Mouse (Mus musculus) heart, adult 11 months (tissue): Measurements from ENCODE around the gene Abhd15.
"Not testable (repeated sequence)": the region's sequence is repeated elsewhere in the genome, so short reads cannot be mapped to it uniquely, and the experiment has no call there.

ENCODE experiments used
- DNase-seq: peaks from one replicate; pipeline ENCODE4 v3.0.0; 2022

Gene Abhd15

DNA sequence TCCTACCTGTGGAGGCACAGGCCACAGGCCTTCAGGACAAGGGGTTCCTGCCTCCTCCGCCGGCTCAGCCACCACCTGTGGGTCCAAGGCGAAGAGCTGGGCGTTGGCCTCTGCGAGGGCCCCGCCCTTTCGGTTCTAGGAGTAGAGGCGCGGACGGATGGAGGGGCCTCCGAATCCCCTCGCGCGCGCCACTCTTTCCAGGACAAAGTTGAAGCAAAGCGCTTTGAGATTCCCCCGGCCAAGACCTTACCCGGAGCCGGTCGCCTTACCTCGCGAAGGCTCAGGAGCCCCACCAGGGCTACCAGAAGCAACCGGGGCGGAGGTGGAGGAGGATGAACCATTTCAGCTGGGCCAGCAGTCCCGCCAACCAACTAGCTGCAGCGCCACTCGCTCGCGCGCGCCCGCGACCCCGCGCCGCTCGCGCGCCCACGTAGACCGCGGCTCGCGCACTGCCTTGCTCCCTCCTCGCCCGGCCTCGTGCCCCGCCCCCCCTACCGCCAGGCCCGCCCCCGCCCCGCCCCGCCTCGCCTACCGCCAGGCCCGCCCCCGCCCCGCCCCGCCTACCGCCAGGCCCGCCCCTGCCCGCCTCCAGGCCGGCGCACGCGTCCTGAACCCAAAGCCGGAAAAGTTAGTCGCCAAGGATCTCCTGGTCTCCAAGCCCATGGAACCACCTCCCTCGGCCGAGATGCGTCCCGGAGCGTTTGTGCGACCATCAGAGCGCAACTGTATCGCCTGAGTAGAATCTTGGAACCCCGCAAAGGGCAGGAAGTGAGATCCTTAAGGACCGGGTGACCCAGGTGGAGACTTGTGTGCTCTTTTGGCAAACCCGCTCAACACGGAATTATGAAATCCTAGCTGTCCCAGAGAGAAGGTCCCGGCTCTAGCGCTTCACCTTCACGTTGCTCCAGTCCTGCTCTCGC is 1.8 kb upstream of the Abhd15 start:
- DNase-seq = peak; percentile 99

DNA sequence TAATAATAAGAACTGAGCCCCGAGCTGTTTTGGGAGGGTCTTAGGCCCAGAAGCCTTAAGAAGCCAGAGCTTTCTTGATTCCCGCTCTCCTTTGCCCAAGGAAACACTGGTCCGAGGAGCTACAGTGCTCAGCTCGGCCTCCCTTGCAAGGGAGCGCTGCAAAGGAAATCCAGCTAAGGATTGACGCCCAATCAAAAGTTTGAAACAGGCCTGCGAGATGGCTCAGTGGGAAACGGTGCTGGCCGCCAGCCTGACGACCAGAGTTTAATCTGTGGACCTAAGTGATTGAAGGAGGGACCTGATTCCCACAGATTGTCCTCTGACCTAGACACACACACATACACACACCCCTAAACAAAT is 1.1 kb upstream of the Abhd15 start:
- no peak for DNase-seq

DNA sequence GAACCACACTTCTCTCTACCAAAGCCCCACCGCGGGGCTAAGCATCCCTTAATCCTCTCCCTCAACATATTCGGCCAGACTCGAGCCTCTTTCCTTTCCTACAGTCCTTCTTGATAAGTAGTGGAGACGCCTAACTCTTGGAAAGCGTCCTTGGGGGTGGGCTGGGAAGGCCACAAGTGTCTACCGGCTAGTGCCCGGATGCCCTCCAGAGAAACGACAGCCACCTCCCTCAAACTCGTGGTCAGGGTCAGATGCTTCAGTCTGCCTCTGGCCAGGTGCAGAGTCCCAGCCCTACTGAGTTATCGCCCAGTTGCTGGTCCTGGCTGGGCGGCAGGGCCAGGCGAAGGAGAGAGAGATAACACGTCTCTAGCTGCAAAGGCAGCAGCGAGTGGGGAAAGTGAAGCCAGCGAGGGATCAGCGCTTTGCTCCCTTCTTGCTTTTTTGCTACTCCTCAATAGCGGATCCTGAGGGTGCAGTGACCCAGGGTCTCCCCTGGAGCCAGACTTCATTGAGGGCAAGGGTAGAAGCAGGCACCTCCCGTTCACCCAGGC is 565 bp upstream of the Abhd15 start:
- DNase-seq = peak; percentile 96

DNA sequence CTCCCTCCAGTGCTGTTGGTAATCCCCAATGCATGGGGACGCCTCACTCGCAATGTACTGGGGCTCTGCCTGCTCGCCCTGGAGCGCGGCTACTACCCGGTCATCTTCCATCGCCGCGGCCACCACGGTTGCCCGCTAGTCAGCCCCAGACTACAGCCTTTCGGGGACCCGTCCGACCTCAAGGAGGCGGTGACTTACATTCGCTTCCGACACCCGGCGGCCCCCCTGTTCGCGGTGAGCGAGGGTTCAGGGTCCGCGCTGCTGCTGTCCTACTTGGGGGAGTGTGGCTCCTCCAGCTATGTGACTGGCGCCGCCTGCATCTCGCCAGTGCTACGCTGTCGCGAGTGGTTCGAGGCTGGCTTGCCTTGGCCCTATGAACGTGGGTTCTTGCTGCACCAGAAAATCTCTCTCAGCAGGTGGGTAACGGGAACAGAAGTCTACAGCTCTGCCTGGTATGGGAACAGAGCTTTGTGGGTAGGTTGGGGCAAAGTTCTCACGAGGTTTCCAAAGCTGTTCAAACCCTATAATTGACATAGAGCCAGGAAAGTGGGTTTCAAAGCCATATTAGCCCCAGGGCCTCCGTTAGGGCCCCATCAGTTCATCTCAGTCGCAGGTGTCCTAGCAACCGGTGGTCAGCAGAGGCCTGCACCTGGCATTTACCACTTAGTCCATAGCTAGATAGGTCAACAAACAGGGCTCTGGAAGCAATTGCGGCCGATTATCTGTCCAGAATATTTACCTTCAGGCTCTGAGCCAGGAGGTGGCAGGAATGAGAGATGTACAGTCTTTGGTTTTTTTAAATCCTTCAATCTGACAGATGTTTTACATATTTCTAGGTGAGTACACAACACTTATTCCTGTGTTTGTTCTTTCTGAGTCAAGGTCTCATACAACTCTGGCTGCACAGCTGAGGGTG is 974 bp downstream of the Abhd15 start, which contains the start of gene Trp53i13:
TSS of gene Trp53i13 (minus strand) at position 344 of the 916 bp plus-strand sequence.
- DNase-seq = peak; percentile 96

DNA sequence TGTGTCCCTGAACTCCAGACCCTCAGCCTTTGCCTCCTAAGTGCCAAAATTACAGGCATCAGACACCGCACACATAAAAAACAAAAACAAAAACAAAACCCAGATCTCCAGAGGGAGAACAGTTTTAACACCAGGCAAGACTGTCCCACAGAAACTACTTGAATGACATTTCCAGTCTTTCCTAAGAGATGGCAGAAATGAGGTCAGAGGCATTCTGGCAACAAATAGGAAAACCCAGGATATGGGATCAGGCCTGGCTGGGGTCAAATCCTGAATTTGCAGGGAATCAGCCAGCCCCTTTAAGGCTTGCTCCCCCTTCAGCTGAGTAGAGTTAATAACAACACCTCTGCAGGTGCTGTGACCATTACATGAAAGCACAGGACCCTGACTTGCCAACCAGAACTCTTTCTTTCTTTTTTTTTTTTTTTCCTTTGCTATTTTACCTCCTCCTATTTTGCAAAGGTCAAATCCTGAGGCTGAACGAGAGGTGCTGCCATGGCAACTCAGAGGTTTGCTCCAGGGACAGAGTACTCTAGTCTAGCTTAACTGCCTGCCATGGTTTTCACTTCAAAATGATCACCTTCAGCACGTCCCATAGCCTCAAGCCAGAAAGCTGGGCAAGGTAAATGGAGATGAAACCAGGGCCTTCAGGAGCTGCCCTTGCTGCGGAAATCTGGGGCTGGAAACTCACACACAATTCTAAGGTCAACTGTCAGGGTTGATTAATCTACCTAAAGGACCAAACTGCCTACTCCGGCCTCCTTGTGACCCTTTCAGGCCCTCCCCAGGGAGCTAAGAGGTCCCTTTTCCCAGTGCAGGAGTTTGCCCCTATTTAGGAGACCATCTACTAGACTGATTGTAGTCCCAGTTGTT is 1.9 kb downstream of the Abhd15 start:
- peak; percentile 84 for DNase-seq

DNA sequence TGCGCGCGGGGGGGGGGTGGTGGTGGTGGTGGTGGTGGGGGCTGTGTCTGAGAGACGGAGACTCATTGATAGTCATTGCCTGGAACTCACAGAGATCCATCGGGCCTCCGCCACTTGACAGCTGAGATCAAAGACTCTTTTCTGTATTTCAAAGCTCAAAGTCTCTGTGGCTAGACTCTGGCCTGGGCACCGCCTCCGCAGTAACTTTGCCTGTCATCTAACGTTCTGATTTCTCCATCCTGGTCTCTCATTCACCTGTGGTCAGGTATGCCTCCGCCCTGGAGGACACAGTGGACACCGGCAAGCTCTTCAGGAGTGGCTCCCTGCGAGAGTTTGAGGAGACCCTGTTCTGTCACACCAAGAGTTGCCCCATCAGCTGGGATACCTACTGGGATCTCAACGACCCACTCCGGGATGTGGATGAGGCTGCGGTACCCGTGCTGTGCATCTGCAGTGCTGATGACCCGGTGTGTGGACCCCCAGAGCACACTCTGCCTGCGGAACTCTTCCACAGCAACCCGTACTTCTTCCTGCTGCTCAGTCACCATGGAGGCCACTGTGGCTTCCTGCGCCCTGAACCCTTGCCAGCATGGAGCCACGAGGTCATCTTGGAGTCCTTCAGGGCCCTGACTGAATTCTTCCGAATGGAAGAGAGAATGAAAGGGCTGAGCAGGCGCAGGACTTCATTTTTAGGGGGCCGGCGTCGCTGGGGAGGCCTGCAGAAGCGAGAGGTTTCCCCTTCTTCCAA is 3.3 kb downstream of the Abhd15 start:
- peak; percentile 88 for DNase-seq

DNA sequence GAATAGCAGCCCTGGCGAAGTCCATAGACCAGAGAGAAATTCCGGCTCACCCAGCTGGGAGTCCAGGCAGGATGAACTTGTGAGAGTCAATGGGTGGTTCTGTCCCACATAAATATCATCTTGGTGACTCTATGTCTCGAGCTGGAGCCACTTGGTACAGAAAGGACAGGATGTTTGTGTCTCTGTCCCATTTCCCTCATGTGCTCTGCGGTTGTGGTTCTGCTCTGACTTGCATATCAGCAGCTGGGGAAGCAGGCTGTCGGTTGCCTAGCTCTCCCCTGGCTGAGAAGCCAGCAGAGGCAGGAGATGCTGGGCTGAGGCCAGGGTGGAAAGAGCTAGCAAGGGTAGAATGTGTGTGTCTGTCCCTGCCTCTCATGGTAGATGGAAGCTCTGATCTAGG is 4.1 kb downstream of the Abhd15 start, which contains the start of gene Gm10392:
TSS of gene Gm10392 (minus strand) at position 156 of the 400 bp plus-strand sequence.
- peak; percentile 98 for DNase-seq

DNA sequence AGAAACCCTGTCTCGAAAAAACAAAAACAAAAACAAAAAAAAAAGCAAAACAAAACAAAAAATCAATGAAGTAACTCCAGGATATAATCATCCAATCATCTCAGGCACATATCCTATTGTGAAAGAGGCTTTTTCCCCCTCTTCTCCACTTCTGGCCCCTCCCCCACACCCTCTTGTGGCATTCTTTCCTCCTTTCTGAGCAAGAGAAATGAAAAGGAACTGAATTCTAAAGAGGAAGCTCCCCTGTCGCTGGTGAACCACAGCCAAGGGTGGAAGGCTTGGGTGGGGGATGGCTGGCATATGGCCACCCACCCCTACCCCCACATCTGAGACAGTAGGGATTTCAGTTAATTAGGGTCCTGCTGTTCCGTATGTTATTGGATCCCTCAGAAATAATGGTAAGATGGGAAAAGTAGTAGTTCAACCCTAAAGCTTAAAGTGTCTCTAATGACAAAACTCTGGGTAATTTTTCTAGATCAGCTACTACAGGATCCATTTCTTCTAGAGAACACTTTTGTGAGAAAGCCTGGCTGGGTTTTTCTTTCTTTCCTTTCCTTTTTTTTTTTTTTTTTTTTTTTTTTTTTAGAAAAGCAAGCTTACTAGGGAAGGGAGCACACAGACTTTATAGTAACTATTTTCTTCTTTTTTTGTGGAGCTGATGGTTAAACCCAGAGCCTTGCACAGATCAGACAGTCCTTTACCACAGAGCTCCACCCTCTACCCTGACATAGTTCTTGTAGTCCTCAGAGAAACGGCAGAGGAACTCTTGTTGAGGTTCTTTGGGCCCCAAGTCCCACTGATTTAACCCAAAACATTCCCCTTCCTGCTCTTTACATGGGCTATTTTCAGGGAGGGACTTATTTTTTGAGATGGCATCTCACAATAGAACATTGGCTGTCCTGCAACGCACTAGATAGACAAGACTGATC is 5.9 kb downstream of the Abhd15 start:
- peak; percentile 96 for DNase-seq

DNA sequence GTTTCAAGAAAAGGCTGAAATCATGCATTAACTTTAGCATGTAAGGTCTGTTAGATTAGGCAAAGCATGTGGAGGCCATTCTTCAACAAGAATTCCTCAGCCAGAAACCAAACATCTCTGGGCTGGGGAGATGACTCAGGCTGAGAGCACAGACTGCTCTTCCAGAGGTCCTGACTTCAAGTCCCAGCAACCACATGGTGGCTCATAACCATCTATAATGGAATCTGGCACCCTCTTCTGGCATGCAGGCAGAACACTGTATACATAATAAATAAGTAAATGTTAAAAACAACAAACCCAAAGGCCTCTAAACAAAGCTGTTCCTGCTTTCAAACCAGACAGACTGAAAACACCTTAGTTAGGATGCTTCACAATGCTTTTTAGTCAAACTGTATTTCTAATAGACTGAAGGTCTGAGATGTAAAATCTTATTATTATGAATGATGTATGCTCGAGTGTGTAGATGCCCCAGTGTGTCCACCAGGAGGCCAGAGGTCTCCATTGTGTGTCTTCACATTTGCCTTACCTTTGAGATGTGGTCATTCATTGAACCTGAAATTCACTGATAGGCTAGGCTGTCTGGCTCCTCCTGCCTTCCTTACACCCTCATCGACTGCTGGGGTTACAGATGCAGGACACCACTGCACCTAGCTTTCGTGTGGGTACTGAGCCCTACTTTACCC is 11.0 kb downstream of the Abhd15 start:
- DNase-seq = peak; percentile 60

DNA sequence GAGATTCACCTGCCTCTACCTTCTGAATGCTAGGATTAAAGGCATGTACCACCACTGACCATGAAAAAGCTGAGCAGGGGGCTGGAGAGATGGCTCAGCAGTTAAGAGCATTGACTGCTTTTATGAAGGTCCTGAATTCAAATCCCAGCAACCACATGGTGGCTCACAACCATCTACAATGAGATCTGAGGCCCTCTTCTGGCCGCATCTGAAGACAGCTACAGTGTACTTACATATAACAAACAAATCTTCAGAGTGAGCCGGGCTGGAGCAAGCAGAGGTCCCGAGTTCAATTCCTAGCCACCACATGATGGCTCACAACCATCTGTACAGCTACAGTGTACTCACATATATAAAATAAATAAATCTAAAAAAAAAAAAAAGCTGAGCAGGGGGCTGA is 13.5 kb downstream of the Abhd15 start:
- DNase-seq = not testable (repeated sequence)

DNA sequence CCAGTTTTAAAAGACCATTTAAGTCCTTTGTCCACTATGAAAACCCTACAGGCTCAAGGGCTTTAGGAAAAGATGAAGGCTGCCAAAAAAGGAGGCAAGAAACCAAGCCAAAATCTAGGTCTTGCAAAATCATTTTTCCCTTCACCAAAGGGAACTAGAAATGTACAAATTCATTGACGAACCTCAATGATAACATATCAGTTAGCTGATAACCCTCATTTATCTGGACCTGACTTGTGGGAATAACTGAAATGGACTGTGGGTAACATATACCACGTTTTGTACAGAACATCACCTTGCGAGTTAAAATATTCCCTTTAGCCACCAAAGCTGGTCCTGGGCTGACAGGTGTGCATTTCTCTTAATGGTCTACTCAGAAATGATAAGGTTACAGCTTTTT is 14.7 kb downstream of the Abhd15 start:
- peak; percentile 28 for DNase-seq

DNA sequence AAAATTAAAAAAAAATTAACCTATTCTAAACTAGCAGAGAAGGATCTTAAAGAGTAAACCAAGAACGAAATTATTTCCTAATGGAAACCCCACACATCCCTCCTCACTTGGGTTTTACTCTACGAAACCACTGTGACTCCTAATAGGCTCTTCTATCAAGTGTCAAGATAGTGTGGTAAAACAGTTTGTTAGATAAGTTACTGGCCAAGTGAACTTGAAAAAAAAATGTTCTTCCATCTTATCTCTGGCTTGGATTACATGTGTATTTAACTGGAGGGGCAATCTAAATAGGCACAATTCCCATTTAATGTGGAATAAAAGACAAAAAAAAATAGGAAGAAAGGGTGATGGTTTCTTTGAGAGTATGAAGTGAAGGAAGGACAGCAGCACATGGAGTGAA is 15.9 kb downstream of the Abhd15 start:
- DNase-seq = no peak

DNA sequence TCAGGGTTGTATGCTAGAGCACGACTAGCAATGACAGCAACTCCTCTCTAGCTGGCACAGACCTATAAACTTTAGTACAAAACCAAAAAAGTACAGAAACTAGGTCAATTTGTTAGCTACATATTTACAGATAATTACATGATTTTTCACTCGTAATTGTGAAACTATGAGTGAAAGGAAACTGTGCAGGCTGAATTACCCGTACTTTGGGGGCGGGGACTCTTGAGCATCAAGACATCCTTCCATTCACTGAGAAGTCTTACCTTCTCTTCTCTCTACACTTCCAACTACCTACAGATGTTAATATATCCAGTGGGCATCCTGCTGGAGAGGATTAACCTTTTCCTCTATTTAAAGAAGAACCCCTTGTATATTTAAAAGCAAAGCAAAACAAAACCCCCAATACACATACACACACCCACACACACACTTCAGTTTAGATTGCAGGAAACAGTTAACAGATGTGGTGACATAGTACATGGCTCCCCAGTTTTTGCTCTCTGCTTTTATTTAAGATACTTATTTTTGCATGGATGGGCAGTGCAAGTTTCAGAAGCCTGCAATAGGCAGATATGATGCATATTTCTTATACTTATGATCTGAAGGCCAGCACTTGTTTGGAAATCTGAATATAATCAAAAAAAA is 17.4 kb downstream of the Abhd15 start:
- no peak for DNase-seq

DNA sequence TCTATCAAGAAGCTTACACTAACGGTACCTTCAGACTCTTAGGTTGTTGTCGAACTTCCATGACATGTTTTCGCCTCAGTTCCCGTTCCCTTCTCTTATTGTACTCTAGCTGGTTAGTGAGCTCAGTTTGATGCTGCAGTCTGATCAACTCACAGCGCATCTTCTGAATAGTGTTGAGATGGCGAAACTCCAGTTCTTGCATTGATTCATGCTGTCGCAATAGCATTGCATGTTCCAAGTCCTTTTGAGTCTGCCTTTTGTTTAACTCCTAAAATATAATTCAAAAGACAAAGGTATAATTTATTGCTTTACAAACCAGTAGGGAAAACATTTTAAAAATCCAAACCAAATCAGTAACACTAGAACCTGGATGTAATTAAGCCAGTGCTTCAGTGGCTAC is 30.3 kb downstream of the Abhd15 start:
- DNase-seq = no peak

DNA sequence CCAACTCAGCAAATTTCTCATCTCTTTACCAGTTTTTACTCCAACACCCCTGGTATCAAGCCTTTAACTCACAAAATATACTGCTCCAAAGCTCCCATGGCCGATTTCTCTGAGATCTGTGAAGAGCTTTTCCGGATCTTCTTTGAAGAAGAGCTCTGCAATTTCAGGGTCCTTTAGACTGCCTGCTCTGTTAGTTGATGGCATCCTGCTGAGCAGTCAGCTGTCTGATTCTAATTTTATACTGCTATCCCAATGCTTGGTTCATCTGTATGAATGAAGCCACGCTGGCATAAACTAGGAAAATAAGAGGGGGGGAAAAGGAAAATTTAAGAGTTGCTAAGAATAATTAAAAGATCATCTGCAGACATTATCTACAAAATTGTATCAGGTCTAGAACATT is 70.3 kb downstream of the Abhd15 start:
- no peak for DNase-seq
